Mouse (Mus musculus) natural killer cell, adult 2 months (primary cell): ENCODE results near the gene Tmem104.

Source experiments
- DNase-seq, 2 experiments: peaks; one replicate each; pipeline ENCODE4 v3.0.0; 2022; ENCODE audit warnings: low spot score in 2 of 2

Tmem104 gene

DNA sequence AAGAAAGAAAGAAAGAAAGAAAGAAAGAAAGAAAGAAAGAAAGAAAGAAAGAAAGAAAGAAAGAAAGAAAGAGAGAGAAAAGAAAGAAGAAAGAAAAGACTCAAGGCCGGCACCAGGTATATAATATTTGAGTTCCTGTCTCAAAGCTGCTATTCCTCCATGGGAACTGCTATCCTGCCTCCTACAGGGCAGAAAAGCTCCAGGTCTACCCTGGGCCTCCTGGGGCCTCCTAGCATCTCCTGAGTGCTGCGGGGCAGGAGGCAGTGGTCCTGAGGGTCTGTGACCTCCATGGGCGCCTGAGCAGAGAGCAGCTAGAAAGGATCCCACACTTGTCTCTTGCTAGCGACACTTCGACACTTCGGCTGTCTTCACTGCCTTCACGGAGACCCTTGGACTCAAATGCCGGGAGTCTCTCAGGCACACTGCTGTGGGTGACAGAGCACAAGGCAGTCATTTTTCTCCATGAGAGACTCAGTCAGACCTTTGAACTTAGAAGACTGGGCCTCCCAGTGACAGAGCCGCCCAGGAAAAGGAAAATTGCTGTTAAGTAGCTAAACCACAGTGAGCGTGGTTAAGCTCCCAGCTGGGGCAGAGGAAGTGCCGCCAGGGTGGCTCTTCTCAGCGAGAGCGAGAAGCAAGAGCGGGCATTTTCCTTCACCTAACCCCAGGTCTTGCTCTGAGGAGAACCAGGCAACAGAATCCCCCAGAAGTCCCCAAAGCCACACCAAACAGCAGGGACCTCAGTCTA is 44.1 kb downstream of the Tmem104 start:
- peak; percentile 32 to 42 for DNase-seq

DNA sequence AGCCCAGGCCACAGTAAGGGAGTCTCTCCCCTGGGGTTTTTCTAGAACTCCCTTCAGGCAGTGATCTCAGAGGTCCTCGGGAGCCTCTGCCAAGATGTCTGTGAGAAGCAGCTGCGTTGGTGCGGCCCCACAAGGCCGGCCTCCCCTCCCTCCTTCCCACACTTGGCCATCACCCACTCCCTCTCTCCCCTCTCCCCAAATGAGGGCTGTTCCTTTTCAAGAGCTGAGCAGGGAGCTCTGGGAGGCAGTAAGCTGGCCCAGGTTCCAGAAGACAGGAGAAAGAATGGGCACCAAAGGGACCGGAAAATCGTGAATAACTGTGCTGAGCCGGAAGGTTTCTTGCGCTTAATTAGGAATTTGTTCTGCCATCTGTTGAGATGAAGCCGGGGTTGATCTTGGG is 44.6 kb downstream of the Tmem104 start:
- DNase-seq = no peak

DNA sequence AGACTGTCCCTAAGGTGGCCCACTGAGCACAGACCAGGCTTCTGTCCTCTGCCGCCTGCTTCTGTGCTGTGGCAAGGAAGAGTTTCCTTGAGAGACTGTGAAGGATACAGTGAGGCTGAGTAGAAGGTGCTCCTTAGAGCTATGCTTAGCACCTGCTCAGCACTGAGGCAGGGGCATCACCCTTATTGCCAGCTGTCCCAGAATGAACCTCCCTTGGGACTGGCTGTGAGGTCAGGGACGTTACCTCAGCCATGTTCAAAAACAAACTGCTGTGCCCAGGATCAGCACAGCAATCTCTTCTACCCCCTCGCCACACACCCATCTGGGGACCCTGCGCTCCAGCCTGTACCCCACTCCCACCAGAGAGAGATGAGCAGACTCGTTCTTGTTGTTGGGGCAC is 45.6 kb downstream of the Tmem104 start:
- DNase-seq = no peak

DNA sequence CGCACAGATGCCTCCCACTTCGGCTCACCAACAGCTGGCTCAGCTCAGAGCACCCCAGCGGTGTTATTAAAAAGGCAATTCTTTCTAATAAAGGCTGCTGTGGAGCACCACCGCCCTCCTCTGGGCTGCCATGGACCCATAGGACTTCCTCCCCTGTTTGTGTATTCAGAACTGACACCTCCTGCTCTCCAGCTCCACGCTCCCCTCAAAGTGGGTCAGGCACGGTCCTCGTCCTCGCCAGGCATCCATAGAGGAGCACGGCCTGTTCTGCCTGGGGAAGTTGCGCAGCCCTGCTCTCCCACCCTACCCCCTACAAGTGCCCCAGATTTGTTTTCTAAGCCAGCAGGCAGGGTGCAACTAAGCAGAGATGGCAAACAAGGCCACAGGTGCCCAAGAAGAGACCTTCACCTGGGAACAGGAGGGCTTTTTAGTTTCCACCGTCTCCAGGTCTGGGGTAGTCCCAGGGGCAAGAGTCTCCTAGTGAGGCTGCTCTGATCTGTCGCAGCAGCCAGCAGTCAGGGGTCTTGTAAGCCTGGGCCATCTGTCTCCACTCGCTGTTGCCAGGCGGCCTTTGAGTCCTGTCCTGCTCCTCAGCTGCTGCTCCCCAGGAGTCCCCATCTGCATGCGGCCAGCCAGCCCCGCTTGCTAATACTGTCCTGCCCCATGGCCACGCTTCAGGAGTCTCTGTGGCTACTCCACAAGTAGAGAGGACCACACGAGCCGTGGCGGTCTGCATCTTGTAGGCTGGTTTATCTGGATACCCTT is 46.4 kb downstream of the Tmem104 start:
- no peak for DNase-seq

DNA sequence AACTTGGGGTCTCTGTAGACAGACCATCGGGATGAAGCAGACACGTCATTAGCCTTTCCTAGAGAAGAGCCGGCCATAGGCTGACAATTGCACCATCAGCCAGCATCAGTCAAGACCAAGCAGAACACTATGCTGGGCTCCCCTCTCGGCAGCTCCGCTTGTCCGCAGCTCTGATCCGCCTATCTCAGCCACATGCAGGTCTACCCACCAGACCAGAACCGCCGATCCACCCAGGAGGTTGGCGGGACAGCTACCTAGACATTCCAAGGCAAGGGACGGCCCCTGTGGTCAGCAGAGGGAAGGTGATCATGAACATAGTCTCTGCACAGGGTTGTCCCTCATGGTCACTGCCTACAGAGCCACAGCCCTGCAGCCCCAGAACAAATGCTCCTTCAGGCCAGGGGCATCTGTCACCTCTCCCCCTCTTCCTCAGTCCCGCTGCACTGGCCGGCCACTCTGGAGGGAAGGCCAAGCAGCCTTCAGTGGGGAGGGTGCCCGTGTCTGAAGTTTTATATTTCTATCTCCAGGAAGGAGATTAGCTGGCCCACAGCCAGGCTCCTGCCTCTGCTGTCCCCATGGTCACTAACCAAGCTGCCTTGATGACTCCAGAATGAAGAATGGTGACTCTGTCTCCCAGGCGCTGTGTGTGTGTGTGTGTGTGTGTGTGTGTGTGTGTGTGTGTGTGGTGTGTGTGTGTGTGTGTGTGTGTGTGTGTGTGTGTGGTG is 47.2 kb downstream of the Tmem104 start:
- DNase-seq = no peak

DNA sequence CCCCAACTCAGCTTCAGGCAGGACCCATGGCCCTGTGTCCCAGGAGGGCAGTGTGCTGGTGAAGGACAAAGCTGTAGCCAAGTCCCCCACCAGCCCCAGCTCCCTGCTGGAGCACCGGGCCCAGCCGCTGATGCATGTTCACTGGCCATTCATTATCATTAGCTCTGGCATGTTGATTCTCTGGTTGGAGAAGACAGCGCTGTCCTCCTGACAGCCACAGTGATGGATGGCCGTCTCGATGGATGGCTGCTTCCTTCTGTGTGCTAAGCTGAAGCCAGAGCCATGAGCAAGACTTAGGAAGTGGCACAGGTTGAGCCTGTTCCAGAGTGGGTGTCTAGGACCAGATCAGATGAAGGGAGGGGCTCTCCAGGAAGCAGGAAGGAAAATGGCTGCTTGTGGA is 49.3 kb downstream of the Tmem104 start:
- no peak for DNase-seq

DNA sequence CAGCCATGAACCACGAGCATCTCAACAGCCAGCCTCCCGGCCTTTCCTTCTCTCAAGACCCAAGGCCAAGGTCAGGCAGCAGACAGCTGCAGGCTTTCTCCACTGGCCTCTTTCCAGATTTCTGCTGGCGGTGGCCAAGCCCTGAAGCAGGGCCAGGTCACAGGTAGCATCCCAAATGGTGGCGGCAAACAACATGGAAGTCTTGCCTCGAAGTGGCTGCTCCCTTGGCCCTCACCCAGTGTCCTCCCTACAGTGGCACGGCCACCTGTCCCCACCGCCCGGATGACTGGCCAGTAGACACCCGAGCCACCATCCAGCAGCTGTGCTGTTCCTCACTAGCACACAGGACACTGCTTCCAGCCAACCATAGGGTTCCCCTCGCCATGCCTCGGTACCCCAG is 54.1 kb downstream of the Tmem104 start:
- no peak for DNase-seq

DNA sequence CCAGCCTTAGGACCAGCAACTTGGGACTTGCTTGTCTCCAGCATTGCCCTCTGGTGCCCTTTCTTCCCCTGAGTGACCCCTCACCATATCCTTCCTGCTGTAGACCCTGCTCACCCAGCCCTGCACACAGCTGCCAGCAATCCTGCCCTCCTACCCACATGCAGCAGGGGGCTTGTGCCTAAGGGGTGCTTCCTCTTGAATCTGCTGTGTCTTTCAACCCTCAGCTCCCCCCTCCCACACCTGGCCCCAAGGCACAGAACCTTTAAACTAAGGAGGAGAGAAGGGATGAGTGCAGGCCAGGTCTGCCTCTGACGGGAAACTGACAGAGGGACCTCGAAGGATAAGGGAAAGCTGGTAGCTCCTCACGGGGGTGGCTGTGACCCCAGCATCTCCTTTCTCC is 55.5 kb downstream of the Tmem104 start:
- DNase-seq = no peak

DNA sequence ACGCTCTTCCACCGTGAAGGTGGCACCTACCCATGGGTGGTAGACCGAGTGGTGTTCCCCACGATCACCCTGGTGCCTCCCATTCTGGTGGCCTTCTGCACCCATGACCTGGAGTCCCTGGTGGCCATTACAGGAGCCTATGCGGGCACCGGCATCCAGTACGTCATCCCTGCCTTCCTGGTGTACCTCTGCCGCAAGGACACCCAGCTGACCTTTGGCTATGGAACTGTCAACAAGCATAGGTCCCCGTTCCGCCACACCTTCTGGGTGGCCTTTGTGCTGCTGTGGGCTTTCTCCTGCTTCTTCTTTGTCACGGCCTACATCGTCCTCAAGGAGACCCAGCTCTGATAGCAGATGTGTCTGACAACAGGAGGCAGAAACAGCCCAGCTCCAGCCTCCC is 56.5 kb downstream of the Tmem104 start:
- DNase-seq = no peak

DNA sequence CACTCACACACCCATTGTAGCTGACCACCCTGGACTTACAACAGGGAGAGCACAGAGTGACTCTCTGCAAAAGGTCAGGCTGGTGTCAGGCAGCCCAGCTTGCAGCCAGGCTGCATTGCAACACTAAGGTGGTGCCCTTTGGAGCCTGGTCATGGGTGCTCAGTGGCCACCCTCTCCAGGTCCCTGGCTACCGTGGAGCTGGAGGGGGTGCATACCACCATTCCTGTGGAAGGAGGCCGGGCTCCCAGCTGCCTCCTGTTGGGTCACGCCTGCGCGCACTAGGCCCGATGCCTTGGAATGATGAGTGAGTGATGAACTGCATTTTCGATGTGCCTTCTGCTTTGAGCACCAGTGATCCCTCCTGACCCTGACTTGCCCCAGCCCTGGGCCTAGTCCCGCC is 57.6 kb downstream of the Tmem104 start:
- DNase-seq = no peak

DNA sequence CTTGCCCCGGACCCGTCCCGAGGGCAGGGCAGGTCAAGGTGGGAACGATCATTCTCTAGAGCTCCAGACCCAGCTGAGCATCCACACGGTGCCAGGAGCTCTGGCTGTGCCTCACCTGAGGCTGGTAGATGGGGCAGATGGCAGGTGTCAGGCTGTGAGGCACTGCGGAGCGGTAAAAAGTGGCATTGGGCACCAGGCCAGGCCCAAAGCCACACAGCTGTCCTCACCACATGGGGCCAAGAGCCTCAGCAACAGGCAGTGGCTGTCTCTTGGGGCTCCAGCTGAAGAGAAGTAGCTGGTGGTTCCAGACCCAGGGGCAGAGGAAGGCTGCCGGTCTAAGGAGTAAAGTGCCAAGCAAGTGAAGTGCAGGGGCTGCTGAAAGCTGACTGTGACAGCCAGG is 59.1 kb downstream of the Tmem104 start:
- DNase-seq = no peak

DNA sequence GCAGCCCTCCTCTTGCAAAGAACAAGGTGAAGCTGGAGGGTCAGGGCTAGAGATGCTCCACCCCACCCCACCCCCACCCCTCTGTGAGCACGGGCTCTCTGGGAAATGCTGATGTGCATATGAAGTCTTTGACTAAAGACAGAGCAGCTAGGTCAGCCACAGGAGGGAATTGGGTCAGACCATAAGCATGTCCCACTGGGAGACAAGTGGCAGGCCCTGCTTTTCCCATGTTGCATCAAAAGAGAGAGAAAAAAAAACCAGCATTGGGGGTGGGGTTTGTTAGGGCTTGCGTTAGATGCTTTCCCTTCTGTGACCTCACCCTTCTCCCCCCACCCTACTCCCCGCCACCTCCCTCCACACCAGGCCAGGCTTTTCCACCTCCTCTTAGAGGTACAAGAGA is 60.0 kb downstream of the Tmem104 start:
- no peak for DNase-seq

DNA sequence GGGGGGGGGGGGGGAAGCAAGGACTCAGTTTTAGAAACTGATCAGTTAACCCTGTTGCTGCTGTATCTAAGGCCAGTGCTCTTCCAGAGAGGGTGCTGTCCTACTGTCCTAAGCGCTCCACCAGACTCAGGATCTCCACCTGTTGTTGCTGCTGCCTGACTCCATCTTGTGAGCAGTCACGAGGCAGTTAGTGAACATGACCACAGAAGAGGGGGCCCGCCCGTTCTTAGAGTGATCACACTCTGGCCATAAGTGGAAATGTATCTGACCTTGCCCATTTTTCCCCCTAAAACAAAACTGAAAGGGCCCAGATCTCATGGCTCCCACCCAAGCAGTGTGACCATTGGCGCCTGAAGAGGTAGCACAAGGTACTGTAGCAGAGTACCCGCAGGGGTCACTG is 60.7 kb downstream of the Tmem104 start:
- peak in 1 of 2 experiments; percentile 31 for DNase-seq

DNA sequence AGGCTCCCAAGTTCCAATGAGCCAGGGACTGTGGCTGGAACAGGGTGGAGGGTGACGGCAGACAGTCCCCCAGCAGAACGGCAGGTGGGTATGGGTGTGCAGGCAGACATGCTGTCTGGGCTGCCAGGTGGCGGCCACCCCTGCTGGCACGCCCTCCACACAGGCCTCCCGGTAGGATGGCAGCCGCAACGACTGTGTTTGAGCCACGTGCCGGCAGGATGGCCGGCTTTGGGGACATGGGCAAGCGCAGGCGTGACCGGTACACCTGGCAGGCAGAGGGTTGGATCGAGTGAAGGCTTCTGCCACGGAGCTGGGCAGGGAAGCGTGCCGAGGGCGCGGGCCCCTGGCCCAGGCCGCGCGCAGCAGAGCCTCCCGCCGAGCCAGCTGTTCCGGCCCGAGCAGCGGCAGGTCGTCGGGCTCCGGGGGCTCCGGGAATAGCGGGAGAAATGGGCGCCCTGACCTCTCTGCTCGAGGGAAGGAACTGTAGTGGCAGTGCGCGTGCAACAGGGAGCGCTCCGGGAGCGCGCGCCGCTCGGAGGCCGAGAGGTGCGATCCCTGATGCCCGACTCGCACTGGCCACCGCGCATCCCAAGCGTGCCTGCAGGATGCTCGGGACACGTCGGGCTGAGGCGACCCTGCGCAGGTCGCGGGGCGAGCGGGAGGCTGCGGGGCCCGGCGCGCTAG is 62.6 kb downstream of the Tmem104 start:
- no peak for DNase-seq

DNA sequence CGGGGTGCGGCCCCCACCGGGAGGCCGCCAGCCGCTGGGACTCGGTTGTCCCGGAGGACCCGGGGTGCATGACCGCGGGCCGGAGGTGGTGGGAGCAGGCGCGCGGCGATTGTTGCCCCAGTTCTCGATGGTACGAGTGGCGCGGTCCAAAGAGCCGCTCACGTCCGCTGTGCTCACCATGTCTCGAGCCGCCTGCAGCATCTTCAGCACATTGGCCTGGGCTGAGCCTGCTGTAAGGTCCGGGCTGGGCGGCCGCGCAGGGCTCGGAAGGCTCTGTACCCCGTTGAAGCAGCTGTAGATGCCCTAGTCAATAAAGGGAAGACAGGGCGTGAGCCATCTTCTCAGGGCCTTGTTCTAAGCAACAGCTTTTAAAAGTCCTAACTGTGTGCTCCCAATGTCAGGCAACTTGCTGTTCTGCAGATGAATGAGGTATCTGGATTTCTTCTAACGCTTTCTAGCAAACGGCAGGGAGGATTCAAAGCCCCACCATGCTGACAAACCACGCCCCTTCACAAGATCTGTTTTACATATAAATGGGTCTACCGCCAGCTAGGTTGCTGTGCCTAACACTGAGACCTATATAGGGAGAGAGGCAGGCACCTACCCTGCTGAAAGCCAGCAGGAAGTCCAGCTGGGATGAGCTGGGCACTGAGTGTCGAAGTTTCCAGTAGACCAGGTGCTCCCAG is 63.3 kb downstream of the Tmem104 start:
- DNase-seq = no peak

DNA sequence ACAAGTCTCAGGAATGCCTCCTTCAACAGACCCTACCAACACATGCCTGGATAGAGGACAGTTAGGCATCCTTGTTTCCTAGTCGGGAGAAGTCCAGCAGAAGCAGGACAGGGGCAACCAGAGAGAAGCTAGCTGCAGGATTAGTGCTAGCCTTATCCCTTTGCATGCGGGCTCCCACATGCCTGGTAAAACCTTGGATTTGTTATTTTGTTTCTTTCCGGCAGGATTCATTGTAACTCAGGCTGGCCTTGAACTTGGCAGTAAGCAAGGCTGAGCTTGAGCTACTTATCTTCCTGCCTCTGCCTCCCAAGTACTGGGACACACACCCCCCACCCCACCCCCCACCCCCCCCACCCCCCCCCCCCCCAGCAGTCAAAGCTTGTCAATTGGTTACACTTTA is 64.0 kb downstream of the Tmem104 start:
- no peak for DNase-seq

DNA sequence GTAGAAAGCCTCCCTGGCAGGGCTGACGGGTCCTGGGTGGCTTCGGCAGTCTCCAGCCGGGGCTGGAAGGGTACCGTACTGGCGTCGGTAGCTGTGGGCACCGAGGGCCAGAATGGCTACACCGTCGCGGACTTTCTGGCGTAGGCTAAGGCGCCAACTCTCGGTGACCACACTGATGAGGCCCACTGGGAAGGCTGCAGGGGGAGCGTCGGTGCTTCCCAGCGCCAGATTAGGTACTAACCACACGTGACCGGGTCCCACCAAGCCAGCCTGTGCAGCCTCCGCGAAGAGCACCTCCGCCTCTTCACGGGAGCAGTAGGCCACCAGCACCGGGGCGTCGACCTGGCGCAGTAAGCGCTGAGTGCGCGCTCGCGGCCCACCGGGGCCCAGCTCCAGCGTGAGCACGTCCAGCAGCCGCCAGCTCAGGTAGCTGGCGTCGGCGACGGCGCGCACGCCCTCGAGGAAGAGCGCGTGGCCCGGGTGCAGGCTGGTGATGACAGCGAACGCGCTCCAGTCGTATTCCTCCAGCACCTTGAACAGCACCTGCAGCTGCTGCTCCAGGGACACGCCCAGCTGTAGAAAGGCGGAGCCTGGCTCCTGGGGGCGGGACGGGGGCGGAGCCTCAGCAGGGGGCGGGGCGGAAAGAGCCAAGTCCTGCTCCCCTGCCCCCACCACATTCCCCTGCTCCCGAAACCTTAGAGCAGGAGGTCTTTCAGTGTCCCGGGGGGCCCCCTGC is 70.7 kb downstream of the Tmem104 start:
- DNase-seq = no peak

DNA sequence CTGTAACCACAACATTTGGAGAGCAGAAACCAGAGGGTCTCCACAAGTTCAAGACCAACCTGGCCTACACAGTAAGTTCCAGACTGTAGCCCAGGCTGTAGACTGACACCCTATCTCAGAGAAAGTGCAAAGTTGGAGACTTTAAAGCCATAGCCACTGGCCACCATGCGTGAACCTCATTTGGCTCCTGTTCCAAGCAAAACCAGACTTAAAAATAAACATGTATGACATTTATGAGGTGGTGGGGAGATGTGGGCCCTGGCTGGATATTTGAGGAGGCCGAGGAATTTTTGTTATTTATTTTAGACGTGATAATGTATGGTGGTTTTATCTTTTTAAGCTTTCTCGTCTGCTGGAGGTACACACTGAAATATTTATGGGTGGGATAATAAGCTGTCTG is 71.8 kb downstream of the Tmem104 start:
- no peak for DNase-seq

DNA sequence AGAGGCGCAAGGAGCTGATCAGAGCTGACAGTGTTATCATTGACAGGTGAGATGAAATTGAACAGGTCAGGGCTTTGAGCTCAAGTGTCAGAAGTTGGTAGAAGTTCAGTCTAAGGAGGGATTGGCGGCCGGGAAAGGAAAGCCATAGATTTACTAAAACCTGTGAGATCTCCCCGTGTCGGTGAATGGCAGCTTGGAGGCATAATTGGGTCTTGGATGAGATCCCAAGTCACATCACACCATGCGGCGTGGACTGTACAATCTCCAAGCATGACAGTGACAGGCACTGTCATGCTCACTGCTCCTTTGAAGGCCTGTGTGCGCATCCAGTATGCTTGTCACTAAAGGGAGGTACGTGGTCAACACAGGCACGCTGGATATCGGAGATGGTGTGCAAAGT is 75.7 kb downstream of the Tmem104 start:
- no peak for DNase-seq

DNA sequence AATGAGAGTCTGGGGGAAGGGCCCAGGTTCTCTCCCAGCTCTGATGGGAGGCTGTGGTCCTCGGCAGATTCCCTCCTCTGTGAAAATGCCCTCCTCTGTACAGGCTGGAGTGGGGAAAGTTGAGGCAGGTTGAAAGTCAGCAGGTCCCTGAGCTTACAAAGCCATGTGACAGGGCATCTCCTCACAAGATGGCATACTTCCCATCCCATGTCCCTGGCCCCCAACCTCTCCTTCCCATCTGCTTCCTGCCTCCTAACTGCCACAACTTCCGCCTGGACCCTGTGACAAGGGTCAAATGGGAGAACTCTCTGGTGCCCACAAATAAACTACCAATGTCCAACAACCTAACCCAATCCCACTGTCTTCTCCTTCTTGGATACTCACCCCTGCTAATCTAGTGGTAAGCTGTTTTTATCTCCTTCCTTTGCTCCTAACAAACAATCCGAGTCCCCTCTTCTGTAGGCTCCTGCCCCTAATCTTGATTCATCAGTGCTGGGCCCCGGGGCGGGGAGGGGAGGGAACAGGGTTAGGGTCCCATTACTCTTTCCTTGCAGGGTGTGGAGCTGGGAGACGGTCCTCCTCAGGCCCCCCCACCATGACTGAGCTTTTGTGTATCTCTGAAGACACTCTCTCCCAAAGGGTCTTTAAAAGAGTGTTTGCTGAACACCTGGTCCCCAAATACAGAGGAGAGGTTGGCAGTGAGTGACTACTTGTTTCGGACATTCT is 77.0 kb downstream of the Tmem104 start:
- DNase-seq = no peak
